Mouse (Mus musculus) limb, embryonic 14.5 days (tissue): Measurements from ENCODE around the gene Ckap2l. TPM values are rescaled to one million over a fixed set of nuclear protein-coding genes. Genes with fewer than 3 reads are reported as not detected.

Experiments used
- ATAC-seq: fragments of 200-750 bp; cut with Nextera tagmentation; 2 replicates; pipeline ENCODE4 v1.8.0; 2017; ENCODE audit warnings: low read depth, moderate number of reproducible peaks, moderate TSS enrichment; ENCODE audit not compliant: low FRiP score
- DNase-seq: peaks from one replicate; pipeline ENCODE4 v3.0.0-alpha.2; 2015; ENCODE audit warnings: low spot score
- H3K27ac ChIP-seq: fragments of 300-500 bp; sonication (generic); replicated peaks from 2 replicates; pipeline ENCODE4 v1.5.1; 2014; ENCODE audit warnings: low read depth, mild to moderate bottlenecking, low read length, moderate library complexity, mixed read lengths
- H3K27me3 ChIP-seq: fragments of 300-500 bp; sonication (generic); 2 replicates; pipeline ENCODE4 v1.6.1; 2014; ENCODE audit warnings: low read length, mixed read lengths; ENCODE audit not compliant: control insufficient read depth, insufficient read depth
- H3K36me3 ChIP-seq: fragments of 300-500 bp; sonication (generic); 2 replicates; pipeline ENCODE4 v1.6.1; 2014; ENCODE audit warnings: mild to moderate bottlenecking, low read length, moderate library complexity, mixed read lengths; ENCODE audit not compliant: control insufficient read depth, insufficient read depth
- H3K4me1 ChIP-seq: fragments of 300-500 bp; sonication (generic); 2 replicates; pipeline ENCODE4 v1.6.1; 2014; ENCODE audit warnings: antibody characterized with exemption, low read length, mixed read lengths; ENCODE audit not compliant: control insufficient read depth, insufficient read depth
- H3K4me2 ChIP-seq: fragments of 300-500 bp; sonication (generic); replicated peaks from 2 replicates; pipeline ENCODE4 v1.6.1; 2014; ENCODE audit warnings: low read depth, mild to moderate bottlenecking, low read length, moderate library complexity; ENCODE audit not compliant: severe bottlenecking
- H3K4me3 ChIP-seq: fragments of 300-500 bp; sonication (generic); replicated peaks from 2 replicates; pipeline ENCODE4 v1.5.1; 2014; ENCODE audit warnings: low read length
- H3K9ac ChIP-seq: fragments of 300-500 bp; sonication (generic); 2 replicates; pipeline ENCODE4 v1.6.1; 2014; ENCODE audit warnings: mild to moderate bottlenecking, low read depth, low read length, moderate library complexity; ENCODE audit not compliant: severe bottlenecking
- H3K9me3 ChIP-seq: fragments of 300-500 bp; sonication (generic); 2 replicates; pipeline ENCODE4 v1.6.1; 2016; ENCODE audit warnings: low read length; ENCODE audit not compliant: control insufficient read depth
- POLR2A ChIP-seq: fragments of 200-500 bp; IDR thresholded peaks from 2 replicates; pipeline ENCODE4 v1.8.0; 2012; ENCODE audit warnings: inconsistent platforms, mild to moderate bottlenecking, moderate library complexity, borderline replicate concordance; ENCODE audit not compliant: insufficient read depth, insufficient read length; ENCODE audit errors: extremely low read depth
- WGBS: fragments of 180-500 bp; shearing (Covaris S2); extraction: QIAGEN DNeasy Blood & Tissue Kit; methylation state at CpG from one replicate; pipeline ENCODE4 v1.1.7; 2014; 5-methylcytosine and 5-hydroxymethylcytosine counted together
- polyA plus RNA-seq, 2 experiments: library from polyadenylated mRNA; depleted of rRNA in 1 of 2; stranded (reverse) in 1 of 2; unstranded in 1 of 2; fragments of >200 nt; fragmentation: Nextera tagmentation in 1 of 2; extraction: Ambion mirVana in 1 of 2; gene quantifications; 2 replicates each; pipeline versions ENCODE4 v1.2.1 to v1.2.3; 2012 to 2014

Gene Ckap2l
- polyA plus RNA-seq, 2 experiments: 18.1 to 49.8 TPM

GRCm38 (mm10) chr2:129256006-129256405 lies 41.0 kb downstream of the Ckap2l start:
- 67% methylated on average over 4 of the region's 4 CpGs for WGBS

GRCm38 (mm10) chr2:129254076-129254475 lies 42.9 kb downstream of the Ckap2l start:
- Histone ChIP-seq H3K9me3 (no peaks in the 10 kb centered on the region), H3K4me2 (no peak overlapping the region), H3K4me3 (no peak overlapping the region), H3K4me1 (0 out of 2 replicates have a peak, but pooled peaks cover 3% of the 10 kb centered on the region), H3K27me3 (no peaks in the 10 kb centered on the region), H3K36me3 (no peaks in the 10 kb centered on the region), H3K27ac (no peak overlapping the region), H3K9ac (no peak overlapping the region)
- ATAC-seq (no peak), DNase-seq (no peak)
- WGBS: 50% methylated on average over 2 of the region's 2 CpGs
- TF ChIP-seq POLR2A: no peak

More at GRCm38 (mm10) chr2:129256006-129256405, 41.0 kb downstream of the Ckap2l start:
- ATAC-seq: no peak
- no peak for DNase-seq
- H3K4me2 ChIP-seq: no peak overlapping the region
- no peak for TF ChIP-seq POLR2A
- H3K4me3 ChIP-seq: no peak overlapping the region
- 0 out of 2 replicates have a peak, but pooled peaks cover 3% of the 10 kb centered on the region for H3K4me1 ChIP-seq
- H3K9me3 ChIP-seq: no peaks in the 10 kb centered on the region
- H3K36me3 ChIP-seq: no peaks in the 10 kb centered on the region
- H3K27ac ChIP-seq: no peak overlapping the region
- no peak overlapping the region for H3K9ac ChIP-seq
- H3K27me3 ChIP-seq: no peaks in the 10 kb centered on the region

- no peak for DNase-seq
- Histone ChIP-seq H3K36me3 (no peaks in the 10 kb centered on the region), H3K9ac (no peak overlapping the region), H3K4me2 (no peak overlapping the region), H3K27me3 (no peaks in the 10 kb centered on the region), H3K27ac (no peak overlapping the region), H3K9me3 (no peaks in the 10 kb centered on the region), H3K4me1 (0 out of 2 replicates have a peak, but pooled peaks cover 3% of the 10 kb centered on the region), H3K4me3 (no peak overlapping the region)
- WGBS: 49% methylated on average over 2 of the region's 2 CpGs
- TF ChIP-seq POLR2A: no peak
- no peak for ATAC-seq
Measured at GRCm38 (mm10) chr2:129253631-129253970, 43.4 kb downstream of the Ckap2l start.

- H3K4me2 ChIP-seq: no peak overlapping the region
- no peaks in the 10 kb centered on the region for H3K4me1 ChIP-seq
- H3K36me3 ChIP-seq: no peaks in the 10 kb centered on the region
- WGBS: 89% methylated on average over 17 of the region's 19 CpGs
- DNase-seq: no peak
- H3K27ac ChIP-seq: no peak overlapping the region
- no peak for ATAC-seq
- no peak overlapping the region for H3K9ac ChIP-seq
- no peak for TF ChIP-seq POLR2A
- no peaks in the 10 kb centered on the region for H3K9me3 ChIP-seq
- H3K4me3 ChIP-seq: no peak overlapping the region
- no peaks in the 10 kb centered on the region for H3K27me3 ChIP-seq
Measured at GRCm38 (mm10) chr2:129252836-129253630, 44.0 kb downstream of the Ckap2l start.

GRCm38 (mm10) chr2:129249321-129249720 lies 47.7 kb downstream of the Ckap2l start:
- Histone ChIP-seq H3K9me3 (no peaks in the 10 kb centered on the region), H3K27ac (no peak overlapping the region), H3K4me2 (no peak overlapping the region), H3K4me3 (no peak overlapping the region), H3K4me1 (no peaks in the 10 kb centered on the region), H3K27me3 (no peaks in the 10 kb centered on the region), H3K36me3 (no peaks in the 10 kb centered on the region), H3K9ac (no peak overlapping the region)
- ATAC-seq: no peak
- no peak for DNase-seq
- TF ChIP-seq POLR2A: no peak
- WGBS: 26% methylated on average over 1 of the region's 1 CpGs
